Mouse (Mus musculus): ENCODE results near the gene Angptl7.

The Angptl7 gene

DNA sequence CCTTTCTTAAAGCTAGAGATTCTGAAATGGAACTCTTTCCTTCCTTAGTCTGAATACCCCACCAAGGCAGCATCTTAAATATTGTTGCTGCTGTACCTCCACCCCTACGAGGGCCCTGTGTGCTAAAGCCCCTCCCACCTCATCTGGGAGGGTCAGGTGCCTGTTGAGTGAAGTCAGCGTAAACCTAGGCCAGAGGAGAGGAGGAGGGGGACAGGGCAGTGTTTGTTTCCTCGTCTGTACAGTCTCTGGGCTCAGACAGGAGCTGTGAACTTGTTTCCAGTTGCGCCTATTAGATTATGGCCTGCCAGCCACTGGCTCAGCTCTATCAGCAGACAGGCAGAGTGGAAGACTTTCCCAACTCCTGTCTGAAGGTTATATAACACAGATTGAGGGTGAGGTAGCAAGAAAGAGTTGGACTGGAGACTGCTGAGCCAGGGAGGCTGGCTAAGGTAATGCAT lies at the start of gene Angptl7:
Gene Angptl7, minus strand, starts transcription at position 51 of the 458 bp plus-strand sequence.
- DNase-seq (ENCODE audit: extremely low spot score, low spot score) = no peak

DNA sequence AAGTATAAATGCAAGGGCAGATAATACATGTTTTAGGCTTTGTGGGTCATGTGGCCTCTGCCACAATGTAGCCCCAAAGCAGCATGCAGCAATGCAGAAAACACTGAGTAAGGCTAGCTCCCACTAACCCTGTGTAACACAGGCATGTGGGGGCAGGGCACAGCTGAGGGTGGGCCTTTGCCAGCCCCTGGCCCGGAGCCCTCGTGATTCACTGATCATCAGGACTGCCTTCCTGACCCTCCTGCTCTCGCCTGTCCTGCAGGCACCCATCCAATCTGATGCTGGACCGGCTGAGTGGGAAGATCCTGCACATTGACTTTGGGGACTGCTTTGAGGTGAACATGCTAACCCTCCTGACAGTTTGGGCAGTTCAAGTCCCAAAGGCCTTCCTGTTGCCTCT lies 48.8 kb upstream of the Angptl7 start:
- DNase-seq (ENCODE audit: extremely low spot score, low spot score) = no peak

DNA sequence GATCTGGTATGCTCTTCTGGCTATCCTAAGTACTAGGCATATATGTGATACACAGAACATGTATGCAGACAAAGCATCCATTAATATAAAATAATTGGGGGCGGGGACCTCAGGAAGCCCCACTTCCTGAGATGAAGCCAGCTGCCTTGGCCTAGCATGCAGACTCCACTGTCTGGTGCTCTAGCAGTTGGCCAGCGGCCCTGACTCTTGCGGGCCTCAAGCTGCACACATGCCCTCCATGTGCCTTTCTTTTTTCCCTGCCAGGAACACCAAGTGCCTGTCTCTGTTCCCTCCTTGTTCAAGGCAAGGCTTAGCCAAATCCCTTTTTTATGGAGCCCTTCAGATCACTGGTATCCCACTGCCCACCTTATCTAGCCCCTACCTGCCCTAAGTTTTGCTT lies 35.6 kb upstream of the Angptl7 start:
- no peak for DNase-seq (ENCODE audit: extremely low spot score, low spot score)

DNA sequence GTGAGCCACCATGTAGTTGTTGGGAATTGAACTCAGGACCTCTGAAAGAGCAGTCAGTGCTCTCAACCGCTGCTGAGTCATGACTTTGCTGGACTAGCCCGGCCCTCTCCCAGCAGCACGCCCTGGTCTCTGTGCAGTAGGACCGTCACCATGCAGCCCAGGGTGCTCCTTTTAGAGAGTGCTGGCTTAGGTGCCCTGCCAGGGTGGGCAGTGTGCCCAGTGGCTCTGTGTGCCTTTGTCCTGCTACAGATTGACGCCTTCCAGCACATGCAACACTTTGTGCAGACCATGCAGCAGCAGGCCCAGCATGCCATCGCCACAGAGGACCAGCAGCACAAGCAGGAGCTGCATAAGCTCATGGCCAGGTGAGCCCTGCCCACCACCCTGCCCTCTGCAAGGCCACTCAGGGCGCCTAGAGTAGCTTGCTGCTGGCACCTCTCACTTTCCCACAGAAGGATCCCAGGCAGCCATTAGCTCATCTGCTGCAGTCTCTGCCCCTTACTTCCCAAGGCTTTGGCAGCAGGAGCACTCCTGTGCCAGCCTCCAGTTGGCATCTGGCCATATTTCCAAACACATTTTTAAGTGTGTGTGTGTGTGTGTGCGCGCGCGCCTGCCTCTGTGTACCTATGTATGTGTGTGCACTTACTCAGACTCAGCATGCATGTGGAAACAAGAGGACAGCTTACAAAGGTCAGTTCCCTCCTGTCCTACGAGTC lies 33.5 kb upstream of the Angptl7 start:
- DNase-seq (ENCODE audit: extremely low spot score, low spot score) = no peak

DNA sequence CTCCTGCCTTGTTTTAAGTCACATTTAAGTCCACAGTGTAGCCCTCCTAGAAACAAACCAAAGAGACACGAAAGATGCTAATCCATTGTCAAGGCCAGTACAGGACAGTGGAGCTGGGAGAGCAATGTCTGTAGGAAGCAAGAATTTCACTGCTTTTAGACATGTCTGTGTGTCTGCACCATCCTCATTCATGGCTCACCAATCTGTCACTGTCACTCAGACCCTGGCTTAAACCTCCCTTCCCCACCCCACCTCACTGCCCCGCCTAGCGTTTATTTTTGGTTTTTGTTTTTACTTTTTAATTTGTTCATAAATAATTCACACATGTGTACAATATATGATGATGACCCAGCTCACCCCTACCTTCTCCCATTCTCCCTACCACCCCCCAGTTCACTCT lies 32.3 kb upstream of the Angptl7 start:
- DNase-seq (ENCODE audit: extremely low spot score, low spot score) = no peak

DNA sequence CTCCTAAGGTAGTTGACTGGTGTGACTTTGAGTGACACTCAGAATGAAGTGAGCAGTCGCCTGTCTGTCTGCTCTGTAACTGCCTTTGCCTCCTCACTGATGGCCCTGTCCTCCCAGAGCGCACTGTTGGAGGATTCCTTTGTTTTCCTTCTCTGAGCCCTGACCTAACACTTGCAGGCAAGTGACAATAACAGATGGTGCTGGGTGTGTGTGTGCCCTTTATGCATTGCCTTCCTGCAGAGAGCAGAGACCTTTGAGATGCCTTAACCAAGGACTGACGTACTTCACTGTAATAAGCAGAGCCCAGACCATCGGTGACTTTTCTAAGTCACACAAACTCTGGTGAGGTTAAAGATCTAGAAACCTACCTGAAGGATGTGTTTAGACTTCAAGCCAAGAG lies 31.1 kb upstream of the Angptl7 start:
- DNase-seq (ENCODE audit: extremely low spot score, low spot score) = no peak

DNA sequence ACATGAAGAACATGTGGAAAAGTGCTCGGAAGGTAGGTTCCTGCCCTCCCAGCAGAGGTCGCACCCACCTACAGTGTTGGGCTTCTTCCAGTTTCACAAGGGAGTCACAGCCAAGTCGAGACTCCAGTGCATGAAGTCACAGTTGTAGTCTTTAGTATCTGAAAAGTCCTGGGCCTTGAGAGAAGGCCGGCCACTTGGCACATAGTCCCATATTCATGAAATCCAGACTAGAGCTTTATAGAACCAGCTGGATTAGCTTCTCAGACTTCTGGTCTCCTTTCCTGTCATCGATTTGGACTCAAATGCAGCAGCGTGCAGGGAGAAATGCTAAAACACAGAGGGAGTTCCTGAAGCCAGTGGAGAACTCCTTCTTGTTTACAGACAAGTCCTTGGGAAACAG lies 30.5 kb upstream of the Angptl7 start:
- DNase-seq (ENCODE audit: extremely low spot score, low spot score) = no peak

DNA sequence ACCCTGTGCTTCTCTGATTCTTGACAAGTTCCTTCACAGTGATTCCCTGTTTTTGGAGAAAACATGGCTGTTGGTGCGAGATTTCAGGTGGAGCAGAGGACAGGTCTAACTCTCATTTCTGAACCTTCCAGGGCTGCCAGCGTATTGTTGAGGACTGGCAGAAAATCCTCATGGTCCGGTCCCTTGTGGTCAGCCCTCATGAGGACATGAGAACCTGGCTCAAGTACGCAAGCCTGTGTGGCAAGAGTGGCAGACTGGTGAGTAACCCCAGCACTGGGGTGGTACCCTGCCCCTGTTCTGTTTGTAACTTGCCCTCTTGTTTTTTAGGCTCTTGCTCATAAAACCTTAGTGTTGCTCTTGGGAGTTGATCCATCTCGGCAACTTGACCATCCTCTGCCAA lies 30.1 kb upstream of the Angptl7 start:
- no peak for DNase-seq (ENCODE audit: extremely low spot score, low spot score)

DNA sequence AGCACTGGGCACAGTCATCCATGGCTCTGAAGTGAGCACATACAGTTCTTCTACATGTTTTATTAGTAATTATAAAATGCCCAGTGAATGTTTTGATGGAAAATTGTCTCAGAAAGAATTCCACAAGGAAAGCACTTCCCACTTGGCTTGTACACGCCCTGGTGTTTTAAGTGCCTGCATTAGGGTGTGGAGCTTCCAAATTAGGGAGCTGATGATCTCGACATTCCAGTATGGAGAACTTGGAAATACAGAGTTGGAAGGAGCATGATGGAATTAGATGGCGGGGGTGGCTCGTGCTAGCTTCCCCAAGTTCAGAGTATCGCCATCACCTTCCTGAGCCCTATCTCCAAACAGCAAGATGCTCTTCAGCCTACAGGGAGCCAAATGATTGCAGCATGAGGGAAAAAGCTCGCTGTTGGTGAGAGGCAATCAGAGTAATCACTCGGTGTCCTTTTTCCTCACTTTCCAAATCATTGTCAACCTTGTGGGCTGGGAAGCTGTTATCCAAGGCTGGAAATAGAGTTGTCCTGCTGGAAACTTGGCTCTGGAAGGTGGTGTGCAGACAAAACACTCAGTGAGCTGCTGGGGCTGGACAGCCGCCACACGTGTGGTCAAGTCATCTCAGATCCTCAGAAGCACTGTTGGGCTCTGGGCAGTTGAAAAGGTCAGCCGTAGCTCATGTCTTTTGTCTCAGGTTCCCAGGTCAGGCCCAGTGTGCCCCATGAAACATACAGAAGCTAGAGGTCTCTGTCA lies 27.1 kb upstream of the Angptl7 start:
- no peak for DNase-seq (ENCODE audit: extremely low spot score, low spot score)

DNA sequence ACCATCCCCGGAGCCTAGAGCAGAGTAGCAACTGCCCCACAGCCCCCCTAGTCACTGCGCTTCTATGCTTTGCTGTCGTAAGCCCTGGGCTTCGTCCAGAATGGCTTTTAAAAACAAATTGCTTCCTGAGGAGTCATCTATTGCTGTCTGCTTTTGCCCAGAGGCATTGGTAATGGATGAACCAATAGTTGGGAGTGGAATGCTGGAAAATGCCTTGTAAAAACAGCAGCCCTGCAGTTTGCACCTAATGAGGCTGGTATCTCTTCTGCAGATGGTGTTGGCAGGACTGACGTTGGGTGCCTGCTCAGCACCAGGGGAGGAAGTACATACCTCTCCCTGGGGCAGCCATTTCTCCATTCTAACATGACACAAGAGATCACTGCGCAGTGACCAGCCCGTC lies 23.3 kb upstream of the Angptl7 start:
- DNase-seq (ENCODE audit: extremely low spot score, low spot score) = no peak

DNA sequence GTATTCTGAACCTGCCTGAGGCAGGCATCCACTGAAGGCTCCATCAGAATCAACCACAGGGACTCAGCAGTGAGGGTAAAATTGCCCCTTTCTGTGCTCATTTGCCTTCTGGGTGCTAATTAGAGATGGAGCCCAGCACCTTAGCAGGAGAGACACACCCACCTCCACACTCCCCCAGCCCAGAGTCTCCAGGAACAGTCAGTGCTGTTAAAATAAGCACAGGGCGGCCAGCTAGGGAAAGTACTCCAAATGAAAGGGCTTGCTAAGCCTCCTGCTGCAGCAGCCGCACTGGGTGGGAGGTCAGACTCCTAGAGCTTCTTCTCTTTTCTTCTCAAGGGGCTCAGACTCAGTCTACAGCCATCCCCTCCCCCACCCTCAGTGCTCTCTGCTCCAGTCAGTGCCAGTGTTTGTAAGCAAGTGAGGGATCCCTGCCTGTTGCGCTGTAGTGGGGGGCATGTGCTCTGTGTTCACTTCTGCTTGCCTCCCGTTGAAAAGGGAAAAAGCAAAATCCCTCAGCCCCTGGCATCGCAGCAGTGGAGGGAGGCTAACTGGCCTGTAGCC lies 18.1 kb upstream of the Angptl7 start:
- no peak for DNase-seq (ENCODE audit: extremely low spot score, low spot score)

DNA sequence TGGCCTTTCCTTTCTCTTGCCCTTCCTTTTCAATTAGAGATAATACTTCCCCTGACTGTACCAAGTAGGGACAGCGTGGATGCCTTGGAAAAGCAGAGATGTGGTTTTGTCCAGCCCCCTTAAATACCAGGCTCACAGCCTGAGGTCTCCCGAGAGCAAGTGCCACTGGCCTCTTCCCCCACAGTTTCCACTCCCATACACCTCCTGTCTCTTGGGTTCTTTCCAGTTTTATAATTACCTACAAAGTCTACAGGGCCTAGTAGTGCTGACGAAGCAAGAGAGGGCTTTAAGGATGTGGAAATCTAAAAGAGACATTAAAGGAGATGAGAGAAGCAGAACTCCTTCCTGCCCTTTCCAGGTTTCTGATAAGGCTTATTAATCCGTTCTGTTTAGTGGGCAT lies 17.5 kb upstream of the Angptl7 start:
- no peak for DNase-seq (ENCODE audit: extremely low spot score, low spot score)

DNA sequence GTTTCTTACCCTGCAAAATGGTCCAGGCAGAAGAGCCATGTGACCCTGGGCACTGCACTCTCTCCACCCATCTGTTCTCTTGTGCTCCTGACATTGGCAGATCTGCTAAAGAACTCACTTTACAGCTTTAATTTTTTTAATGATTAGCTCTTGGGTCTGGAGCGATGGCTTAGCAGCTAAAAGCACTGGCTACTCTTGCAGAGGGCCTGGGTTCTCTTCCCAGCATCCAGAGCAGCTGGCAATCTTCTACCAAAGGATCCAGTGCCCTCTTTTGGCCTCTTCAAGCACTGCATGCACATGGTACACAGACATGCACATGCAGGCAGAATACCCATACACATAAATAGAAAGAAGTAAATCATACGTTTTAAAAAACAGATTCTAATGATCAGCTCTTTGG lies 15.1 kb upstream of the Angptl7 start:
- no peak for DNase-seq (ENCODE audit: extremely low spot score, low spot score)

DNA sequence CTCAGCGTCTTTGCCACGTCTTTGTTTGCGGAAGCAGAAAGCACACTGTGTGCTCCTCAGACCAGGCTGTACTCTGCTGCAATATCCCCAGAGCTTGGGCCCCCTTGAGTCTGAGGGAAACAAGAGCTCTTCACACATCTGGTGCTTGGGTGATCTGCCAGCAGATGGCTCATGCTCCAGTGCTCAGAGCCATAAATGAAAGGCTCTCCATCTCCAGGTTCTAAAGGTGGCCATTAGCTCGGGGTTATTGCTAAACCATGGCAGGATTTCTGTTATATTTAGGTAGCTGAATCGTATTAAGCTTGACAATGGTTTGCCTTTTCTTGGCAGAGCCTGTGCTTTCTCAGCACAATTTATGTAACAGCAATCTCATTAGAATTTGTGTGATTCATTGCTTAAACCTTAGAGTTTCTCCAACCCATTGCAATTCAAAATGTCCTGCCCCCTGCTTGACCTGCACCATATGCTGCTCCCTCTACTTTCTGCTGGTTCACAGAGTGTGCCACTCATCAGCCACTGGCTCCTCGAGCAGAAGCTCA lies 12.8 kb upstream of the Angptl7 start:
- no peak for DNase-seq (ENCODE audit: extremely low spot score, low spot score)

DNA sequence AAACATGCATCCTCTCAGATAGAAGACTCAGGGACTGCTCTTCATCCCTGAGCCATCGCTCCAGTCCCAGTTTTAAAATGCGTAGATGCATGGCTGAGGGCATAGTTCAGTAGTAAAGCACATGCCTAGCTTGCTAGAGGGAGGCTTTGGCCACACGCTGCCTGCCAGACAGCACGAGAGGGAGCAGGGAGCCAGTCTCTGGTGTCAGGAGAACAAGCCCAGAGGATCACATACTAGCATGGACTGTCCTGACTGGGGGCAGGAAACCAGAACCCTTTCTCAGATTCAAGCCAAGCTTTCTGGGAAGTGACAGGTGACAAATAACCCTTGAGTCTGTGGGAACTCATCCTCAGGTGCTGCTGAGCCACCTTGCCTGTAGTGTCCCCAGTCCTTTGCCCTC lies 11.1 kb upstream of the Angptl7 start:
- DNase-seq (ENCODE audit: extremely low spot score, low spot score) = no peak

DNA sequence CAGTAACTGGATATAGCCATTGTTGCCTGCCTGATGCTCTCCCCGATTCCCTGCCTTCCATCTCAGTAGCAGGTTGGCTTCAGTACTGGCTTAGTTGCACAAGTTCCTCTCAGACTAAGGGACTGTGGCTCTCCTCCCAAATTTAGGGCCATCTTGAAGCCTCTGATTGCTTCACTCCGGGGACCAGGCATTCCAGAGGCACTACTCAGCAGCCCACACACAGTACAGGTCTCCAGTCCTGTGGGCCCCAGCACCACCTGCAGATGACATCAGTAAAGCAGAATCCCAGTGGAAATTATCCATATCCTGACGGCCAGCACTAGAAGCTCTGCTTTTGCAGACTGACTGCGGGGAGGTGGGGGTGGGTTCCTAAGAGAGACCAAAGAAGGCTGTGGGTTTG lies 10.4 kb upstream of the Angptl7 start:
- DNase-seq (ENCODE audit: extremely low spot score, low spot score) = no peak

DNA sequence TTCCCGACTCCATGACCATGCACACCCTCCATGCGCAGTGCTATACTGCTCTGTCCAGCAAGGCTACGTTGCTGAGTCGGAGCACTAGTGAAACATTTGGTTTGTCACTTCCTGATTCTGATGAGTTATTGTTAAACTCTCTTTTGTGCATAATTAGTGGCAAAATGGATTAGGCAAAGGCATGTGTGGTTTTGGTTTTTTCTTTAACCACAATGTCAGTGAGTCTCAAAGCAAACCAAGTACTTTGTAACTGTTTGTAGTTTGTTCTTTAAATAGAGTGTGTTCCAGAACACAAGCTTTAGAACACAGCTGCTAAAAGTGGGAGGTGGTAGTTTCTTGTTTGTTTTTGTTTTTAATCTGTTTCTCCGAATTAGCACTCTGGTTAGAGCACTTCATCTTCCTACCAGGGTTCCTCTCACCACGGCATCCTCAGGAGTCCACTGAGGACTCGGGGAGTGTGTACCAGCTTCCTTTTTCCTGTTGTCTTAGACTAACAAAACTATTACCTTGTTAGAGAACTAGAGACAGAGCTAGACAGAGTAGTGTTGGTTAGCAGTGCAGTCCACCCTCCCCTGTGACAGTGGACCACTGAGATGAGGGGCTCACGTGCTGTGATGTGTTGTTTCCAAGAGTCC lies 9.3 kb upstream of the Angptl7 start:
- DNase-seq (ENCODE audit: extremely low spot score, low spot score) = no peak

DNA sequence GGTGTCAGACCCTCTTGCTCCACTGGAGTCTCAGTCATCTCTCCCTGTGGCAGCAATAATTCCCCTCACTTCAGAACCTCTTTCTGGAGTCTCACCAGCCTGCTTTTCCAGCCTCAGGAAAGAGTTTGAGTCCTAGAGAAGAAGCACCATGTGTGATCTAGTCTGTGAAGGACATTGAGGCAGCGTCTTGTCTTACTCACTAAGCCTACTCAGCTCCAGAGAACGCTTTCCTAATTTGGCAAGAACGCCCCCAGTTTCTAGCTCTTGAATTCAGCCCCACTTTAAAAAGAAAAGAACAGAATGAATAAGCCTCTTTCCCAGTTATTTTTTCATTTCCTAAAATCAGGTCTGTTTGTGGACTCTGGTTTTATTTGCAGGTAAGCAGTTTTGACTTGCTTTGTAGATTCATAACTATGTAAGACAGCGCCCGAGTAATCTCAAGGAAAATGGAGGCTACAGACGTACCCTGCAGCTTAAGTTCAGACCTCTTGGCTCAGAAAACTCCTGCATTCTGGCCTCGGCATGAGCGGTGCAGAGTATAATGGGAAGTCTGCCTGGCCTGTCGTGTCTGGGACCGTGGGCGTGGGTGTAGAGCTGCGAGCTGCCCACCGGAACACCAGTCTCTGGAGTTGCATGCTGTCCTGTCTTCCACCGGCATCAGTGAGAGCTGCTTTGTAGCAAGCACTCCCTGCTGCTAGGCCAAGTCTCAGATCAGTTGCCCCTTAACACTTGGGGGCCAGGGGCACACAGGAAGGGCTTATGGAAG lies 8.0 kb upstream of the Angptl7 start:
- no peak for DNase-seq (ENCODE audit: extremely low spot score, low spot score)

DNA sequence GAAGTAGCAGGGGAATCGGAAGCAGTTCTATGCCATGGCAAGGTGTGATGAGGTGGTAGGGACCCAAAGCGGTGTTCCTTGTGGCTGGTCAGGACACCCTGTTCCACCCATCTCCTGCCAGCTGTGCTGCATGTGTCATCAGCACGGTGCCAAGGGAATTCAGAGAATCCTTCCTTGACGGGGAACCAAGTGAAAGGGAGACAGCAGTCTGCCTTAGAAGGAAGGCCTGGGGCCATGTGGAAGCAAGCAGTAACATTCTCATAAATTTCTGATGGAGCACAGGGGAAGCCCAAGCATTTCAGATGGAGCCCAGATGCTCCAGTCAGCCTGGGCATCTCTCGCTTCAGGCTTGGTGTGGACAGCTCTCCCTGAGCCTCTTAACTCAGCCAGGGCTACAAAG lies 7.3 kb upstream of the Angptl7 start:
- no peak for DNase-seq (ENCODE audit: extremely low spot score, low spot score)

DNA sequence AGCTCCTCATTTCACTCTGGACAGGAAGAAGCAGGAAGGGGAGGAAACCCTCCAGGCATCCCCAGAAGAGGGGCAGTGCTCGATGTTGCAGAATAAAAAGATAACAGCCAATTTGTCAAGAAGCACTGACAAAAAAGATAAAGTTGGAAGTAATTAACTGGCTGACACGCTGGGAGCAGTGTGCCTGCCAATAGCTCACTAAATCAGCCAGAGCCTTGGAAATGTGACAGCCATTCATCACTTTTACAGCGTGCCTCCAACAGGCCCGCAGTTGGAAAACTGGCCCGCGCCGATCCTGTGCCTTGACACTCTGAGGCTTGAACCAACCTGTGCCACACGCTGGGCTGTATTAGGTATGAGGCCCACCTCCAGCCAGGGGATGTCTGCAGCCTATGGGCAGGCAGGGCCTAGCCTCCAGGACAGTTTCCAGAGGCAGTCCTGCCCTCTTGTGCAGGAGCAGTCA lies 4.3 kb upstream of the Angptl7 start:
- DNase-seq (ENCODE audit: extremely low spot score, low spot score) = peak; percentile 36
